Mouse (Mus musculus): ENCODE data around the gene Mrgpra3. TPM values are rescaled to one million over a fixed set of nuclear protein-coding genes. Genes with fewer than 3 reads are reported as not detected.

Gene Mrgpra3
- total RNA-seq (2023): not detected

DNA sequence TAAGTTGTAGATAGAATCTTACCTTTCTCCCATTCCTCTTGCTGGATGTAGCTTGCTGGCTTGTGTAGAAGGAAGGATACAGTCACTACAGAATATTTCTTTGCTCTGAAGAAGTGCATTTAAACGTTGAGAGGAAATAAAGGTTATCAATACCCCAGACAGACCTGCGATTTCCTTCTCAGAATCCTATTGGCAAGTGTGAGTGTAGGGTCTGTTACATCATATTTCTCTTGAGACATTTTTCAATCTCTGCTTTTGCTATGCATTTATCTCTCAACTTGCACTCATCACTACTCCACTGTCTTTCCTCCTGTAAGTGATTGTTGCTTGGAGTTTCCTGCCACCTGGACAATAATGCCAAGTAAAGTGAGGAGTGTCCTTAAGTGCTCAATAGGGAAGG lies at the start of gene Mrgpra3:
Gene Mrgpra3 (minus strand): TSS at position 101 of the 400 bp plus-strand sequence.

Other genes with a start within 250 kb of the Mrgpra3 start
- gene Mrgpra1, start 247.1 kb downstream of the Mrgpra3 start, total RNA-seq (2023): not detected
- not detected for gene Mrgpra2a, start 149.2 kb downstream of the Mrgpra3 start, total RNA-seq (2023)
- gene Mrgpra2b, start 72.5 kb downstream of the Mrgpra3 start, total RNA-seq (2023): not detected

Measured in monocyte, adult 59 days (primary cell).